ENCODE assay signal across 10 mouse cellular contexts in the genomic region with DNA sequence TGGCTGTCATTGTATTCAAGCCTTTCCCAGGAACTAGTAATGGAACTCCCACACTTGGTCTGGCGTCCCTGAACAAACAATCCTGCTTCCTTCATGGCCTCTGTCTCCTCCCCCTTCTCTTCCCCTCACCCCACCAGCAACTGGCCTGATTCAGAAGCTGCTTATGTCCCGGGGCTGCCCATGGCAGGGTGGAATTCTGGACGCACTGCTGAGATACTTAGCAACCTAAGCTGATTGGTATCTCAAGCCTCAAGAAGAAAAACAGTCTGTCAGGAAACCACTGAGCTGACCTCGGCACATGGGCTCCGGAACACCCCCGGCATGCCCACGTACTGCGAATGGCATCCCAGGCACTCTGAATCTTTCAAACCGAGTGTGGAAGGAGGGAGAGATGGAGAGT. TPM values are rescaled to one million over a fixed set of nuclear protein-coding genes. Genes with fewer than 3 reads are reported as not detected.
DNase-seq lines count a peak whose midpoint lies in the region; ATAC-seq lines count a peak whose summit lies in the region.
"Had no signal": no experiment of that assay in that cellular context is flagged by ENCODE, and none has a peak within 500 bp of the region (broad histone marks: within the 10 kb centered on the region; RNA-seq: fewer than 3 reads in every experiment).

No protein-coding gene starts in this region.

- peaks cover 30% of the 10 kb centered on the region for H3K4me1 ChIP-seq in hindbrain, embryonic 15.5 days (replicated peaks)

- no peaks in the 10 kb centered on the region for H3K27me3 ChIP-seq in hindbrain, embryonic 15.5 days
- H3K27me3 ChIP-seq: CH12.LX had no signal

- H3K4me2 ChIP-seq in hindbrain, embryonic 15.5 days, result peak overlapping the region; percentile 16; the same call in 1 of the 2 replicates

- no peaks in the 10 kb centered on the region for H3K9me3 ChIP-seq in hindbrain, embryonic 15.5 days

- no peak overlapping the region for H3K9ac ChIP-seq in hindbrain, embryonic 15.5 days

- 0 out of 2 replicates have a peak, but pooled peaks have one; percentile 20 for ATAC-seq in hindbrain, embryonic 15.5 days (ENCODE audit: low FRiP score, low read depth)

- peak overlapping the region; percentile 36; the same call in 1 of the 2 replicates for H3K27ac ChIP-seq in hindbrain, embryonic 15.5 days (replicated peaks)

- peak; percentile 29 to 50 for DNase-seq in heart, adult 18-20 months
- DNase-seq in heart, adult 8-10 months (ENCODE audit: low spot score), result no peak
- peak; percentile 52 for DNase-seq in embryo, embryonic 11 days
- DNase-seq in lung, postnatal 36 days, result peak; percentile 53
- DNase-seq in B cell, adult 2 months, result no peak
- DNase-seq in layer of hippocampus, adult 11-12 months (ENCODE audit: low spot score), result no peak
- no peak for DNase-seq in left cerebral cortex, adult 8-10 months (ENCODE audit: low spot score in 2 of 2)

- H3K4me3 ChIP-seq in hindbrain, embryonic 15.5 days, result no peak overlapping the region
- H3K4me3 ChIP-seq: erythroblast, embryonic 14.5 days had no signal

- H3K36me3 ChIP-seq in hindbrain, embryonic 15.5 days, result no peaks in the 10 kb centered on the region

- 34% methylated on average over 9 of the region's 9 CpGs for WGBS in hindbrain, embryonic 15.5 days

RNA-seq across cellular contexts. Expression of gene Lpcat2, which starts 7.8 kb away (rescaled TPM):
- 1 to 10 TPM; 1.1 to 1.2 TPM for total RNA-seq in heart, adult 18-20 months (2021)
- 1 to 10 TPM in 2 of 4 experiments, under 1 TPM in 2; 0.72 to 3.4 (median 1.0) TPM for total RNA-seq in heart, adult 8-10 months (2022)
- polyA plus RNA-seq in hindbrain, embryonic 15.5 days (2015; fragmentation: Nextera tagmentation; extraction: Ambion mirVana), result 9.9 and 11.4 TPM in 2 replicates
- total RNA-seq in left cerebral cortex, adult 8-10 months (2022), result 10 to 100 TPM in 1 of 4 experiments, 1 to 10 TPM in 3; 9.6 to 13.3 (median 9.8) TPM
- total RNA-seq: CH12.LX had no signal

RNA-seq across cellular contexts. Expression of gene Mmp2, which starts 20.2 kb away (rescaled TPM):
- total RNA-seq in heart, adult 18-20 months (2021), result 10 to 100 TPM; 57.2 to 58.8 TPM
- total RNA-seq in heart, adult 8-10 months (2022), result 10 to 100 TPM; 40.5 to 55.1 (median 51.2) TPM
- polyA plus RNA-seq in hindbrain, embryonic 15.5 days (2015; fragmentation: Nextera tagmentation; extraction: Ambion mirVana), result 23.7 and 26.2 TPM in 2 replicates
- 1 to 10 TPM; 1.8 to 4.7 (median 4.1) TPM for total RNA-seq in left cerebral cortex, adult 8-10 months (2022)
- total RNA-seq: CH12.LX had no signal
- polyA plus RNA-seq: erythroblast, embryonic 14.5 days had no signal

RNA-seq across cellular contexts. Expression of gene Capns2, which starts 53.9 kb away (rescaled TPM):
- total RNA-seq in heart, adult 18-20 months (2021), result not detected
- total RNA-seq in heart, adult 8-10 months (2022), result not detected
- 0.30 and 0.43 TPM in 2 replicates for polyA plus RNA-seq in hindbrain, embryonic 15.5 days (2015; fragmentation: Nextera tagmentation; extraction: Ambion mirVana)
- 1 to 10 TPM in 2 of 4 experiments, under 1 TPM in 1, not detected in 1; 0.49 to 1.6 (median 1.0) TPM for total RNA-seq in left cerebral cortex, adult 8-10 months (2022)
- total RNA-seq: CH12.LX had no signal
- polyA plus RNA-seq: erythroblast, embryonic 14.5 days had no signal

Comparison
In these comparisons a context has a peak if more than half of its experiments do, and no peak if none do; other contexts are left out.
1. DNase-seq: peak in heart, adult 18-20 months (2 of 2), embryo, embryonic 11 days (single experiment) and lung, postnatal 36 days (single experiment); none in heart, adult 8-10 months (single experiment), B cell, adult 2 months (0 of 2), layer of hippocampus, adult 11-12 months (single experiment) and left cerebral cortex, adult 8-10 months (0 of 2).
2. RNA of gene Mmp2, which starts 20.2 kb away (total RNA-seq): 57.2 to 58.8 TPM in heart, adult 18-20 months and 40.5 to 55.1 TPM in heart, adult 8-10 months; 1.8 to 4.7 TPM in left cerebral cortex, adult 8-10 months; every median in the first group is over 4 times any median in the second.